11 mouse cellular contexts compared by ENCODE assay signal in the genomic region with DNA sequence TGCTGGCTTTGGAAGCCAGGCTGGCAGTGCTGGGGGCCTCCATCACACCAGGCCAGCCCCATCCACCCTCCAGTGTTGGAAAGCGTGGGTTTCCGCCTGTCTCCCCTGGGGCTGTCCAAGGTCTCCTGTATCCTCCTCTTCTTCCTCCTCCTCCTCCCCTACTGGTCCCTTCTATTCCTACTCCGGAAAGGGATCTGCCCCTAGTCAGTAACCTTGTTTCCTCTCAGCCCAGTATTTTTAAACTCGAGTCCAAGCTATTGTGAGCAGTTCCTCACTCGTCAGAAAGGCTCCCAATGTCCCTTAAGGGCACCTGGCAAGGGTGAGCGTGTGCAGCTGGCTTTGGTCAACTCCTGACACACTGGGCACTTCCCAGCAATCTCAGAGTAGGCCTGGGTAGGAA. TPM values are rescaled to one million over a fixed set of nuclear protein-coding genes. Genes with fewer than 3 reads are reported as not detected.
DNase-seq lines count a peak whose midpoint lies in the region; ATAC-seq and TF ChIP-seq lines count a peak whose summit lies in the region.
"Had no signal": no experiment of that assay in that cellular context is flagged by ENCODE, and none has a peak within 500 bp of the region (broad histone marks: within the 10 kb centered on the region; RNA-seq: fewer than 3 reads in every experiment).

No protein-coding gene starts in this region.

- peak; percentile 63 to 79 for DNase-seq in heart, adult 9 months (ENCODE audit: low spot score in 2 of 2)
- DNase-seq in heart, embryonic 10.5 days (ENCODE audit: low spot score) = no peak
- DNase-seq in kidney, postnatal 36 days = peak; percentile 62
- DNase-seq in embryo, embryonic 10.5 days (ENCODE audit: low spot score) = no peak
- DNase-seq in hindbrain, embryonic 14.5 days (ENCODE audit: low spot score) = no peak
- DNase-seq: lung, postnatal 36 days; retina, postnatal 1 day had no signal

- H3K27ac ChIP-seq in heart, embryonic 10.5 days = no peak overlapping the region; the same call in 1 of the 2 replicates
- peak overlapping the region; percentile 10 to 45; a peak in 3 of 4 replicates for H3K27ac ChIP-seq in heart, embryonic 14.5 days (replicated peaks in 1 of 2; ENCODE audit: control insufficient read depth in 1 of 2, insufficient read depth in 1 of 2, low read depth in 2 of 2, low read length in 2 of 2)
- no peak overlapping the region for H3K27ac ChIP-seq in hindbrain, embryonic 14.5 days
- H3K27ac ChIP-seq: embryonic facial prominence, embryonic 12.5 days had no signal

- TF ChIP-seq CTCF in E14TG2a.4 (conservative IDR thresholded peaks at IDR 0.05; ENCODE audit: low read length) = no peak

- no peaks in the 10 kb centered on the region for H3K9me3 ChIP-seq in heart, embryonic 10.5 days
- no peaks in the 10 kb centered on the region for H3K9me3 ChIP-seq in E14TG2a.4 (ENCODE audit: low read length)
- H3K9me3 ChIP-seq in heart, embryonic 14.5 days (ENCODE audit: control insufficient read depth, low read length) = no peaks in the 10 kb centered on the region
- H3K9me3 ChIP-seq in hindbrain, embryonic 14.5 days (ENCODE audit: control insufficient read depth, low read length) = no peaks in the 10 kb centered on the region
- H3K9me3 ChIP-seq: embryonic facial prominence, embryonic 12.5 days had no signal

- H3K27me3 ChIP-seq in heart, embryonic 10.5 days (ENCODE audit: insufficient read depth, poor library complexity, severe bottlenecking) = peaks cover 13% of the 10 kb centered on the region
- H3K27me3 ChIP-seq in E14TG2a.4 (ENCODE audit: insufficient read depth, low read length) = peaks cover 8% of the 10 kb centered on the region
- H3K27me3 ChIP-seq in heart, embryonic 14.5 days (ENCODE audit: control insufficient read depth, insufficient read depth, low read length) = peaks cover 6% of the 10 kb centered on the region; the same call in 1 of the 2 replicates
- no peaks in the 10 kb centered on the region for H3K27me3 ChIP-seq in hindbrain, embryonic 14.5 days (ENCODE audit: control insufficient read depth, insufficient read depth, low read length)
- H3K27me3 ChIP-seq: CH12.LX; embryonic facial prominence, embryonic 12.5 days had no signal

- 55% methylated on average over 6 of the region's 6 CpGs for WGBS in heart, embryonic 10.5 days
- 53% methylated on average over 5 of the region's 6 CpGs for WGBS in heart, embryonic 14.5 days
- WGBS in hindbrain, embryonic 14.5 days = 71% methylated on average over 6 of the region's 6 CpGs

- H3K36me3 ChIP-seq in heart, embryonic 10.5 days = no peaks in the 10 kb centered on the region
- peaks cover 11% of the 10 kb centered on the region; the same call in 1 of the 2 replicates for H3K36me3 ChIP-seq in E14TG2a.4 (ENCODE audit: insufficient read depth, low read length)
- no peaks in the 10 kb centered on the region for H3K36me3 ChIP-seq in heart, embryonic 14.5 days (ENCODE audit: control insufficient read depth, insufficient read depth, low read length)
- H3K36me3 ChIP-seq in hindbrain, embryonic 14.5 days (replicated peaks; ENCODE audit: control insufficient read depth, insufficient read depth) = no peaks in the 10 kb centered on the region
- H3K36me3 ChIP-seq: embryonic facial prominence, embryonic 12.5 days had no signal

- peaks cover 53% of the 10 kb centered on the region for H3K4me1 ChIP-seq in heart, embryonic 10.5 days
- peaks cover 84% of the 10 kb centered on the region for H3K4me1 ChIP-seq in E14TG2a.4 (replicated peaks; ENCODE audit: low read depth, low read length)
- peaks cover 12 to 17% of the 10 kb centered on the region in 2 experiments; a peak in 2 of 4 replicates for H3K4me1 ChIP-seq in heart, embryonic 14.5 days (ENCODE audit: control insufficient read depth in 2 of 2, insufficient read depth in 2 of 2, low read length in 2 of 2)
- peaks cover 26% of the 10 kb centered on the region; the same call in 1 of the 2 replicates for H3K4me1 ChIP-seq in hindbrain, embryonic 14.5 days (replicated peaks; ENCODE audit: control insufficient read depth, insufficient read depth, low read length)

- H3K4me3 ChIP-seq in heart, embryonic 10.5 days = no peak overlapping the region
- H3K4me3 ChIP-seq in E14TG2a.4 (replicated peaks; ENCODE audit: low read length) = 0 out of 2 replicates have a peak overlapping the region, but pooled peaks have one; percentile 17
- no peak overlapping the region for H3K4me3 ChIP-seq in heart, embryonic 14.5 days (ENCODE audit: control insufficient read depth in 1 of 2, insufficient read depth in 1 of 2, low read depth in 1 of 2, low read length in 2 of 2)
- no peak overlapping the region for H3K4me3 ChIP-seq in hindbrain, embryonic 14.5 days (replicated peaks; ENCODE audit: low read length)
- H3K4me3 ChIP-seq: embryonic facial prominence, embryonic 12.5 days had no signal

- peak; percentile 54 for ATAC-seq in heart, embryonic 14.5 days (ENCODE audit: insufficient number of reproducible peaks, insufficient read depth, low FRiP score, low read depth)
- no peak for ATAC-seq in hindbrain, embryonic 14.5 days (ENCODE audit: low FRiP score)

- H3K4me2 ChIP-seq in heart, embryonic 14.5 days (ENCODE audit: low read length) = no peak overlapping the region
- H3K4me2 ChIP-seq in hindbrain, embryonic 14.5 days (replicated peaks) = no peak overlapping the region
- H3K4me2 ChIP-seq: embryonic facial prominence, embryonic 12.5 days had no signal

- H3K9ac ChIP-seq in heart, embryonic 14.5 days (ENCODE audit: low read length) = no peak overlapping the region
- no peak overlapping the region for H3K9ac ChIP-seq in hindbrain, embryonic 14.5 days
- H3K9ac ChIP-seq: embryonic facial prominence, embryonic 12.5 days had no signal

RNA-seq across cellular contexts. Expression of gene Stk10, which starts 5.3 kb away (rescaled TPM):
- polyA plus RNA-seq in heart, embryonic 10.5 days (2016; fragmentation: Nextera tagmentation; extraction: Ambion mirVana) = 2.3 and 2.8 TPM in 2 replicates
- 1.6 and 2.2 TPM in 2 replicates for polyA plus RNA-seq in heart, embryonic 14.5 days (2014; fragmentation: Nextera tagmentation; extraction: Ambion mirVana)
- 1.8 and 2.2 TPM in 2 replicates for polyA plus RNA-seq in hindbrain, embryonic 14.5 days (2014; fragmentation: Nextera tagmentation; extraction: Ambion mirVana)

RNA-seq across cellular contexts. Expression of gene Efcab9, which starts 6.6 kb away (rescaled TPM):
- polyA plus RNA-seq in heart, embryonic 10.5 days (2016; fragmentation: Nextera tagmentation; extraction: Ambion mirVana) = 0.36 TPM in 1 of 2 replicates, not detected in the other
- 0.35 TPM in 1 of 2 replicates, not detected in the other for polyA plus RNA-seq in heart, embryonic 14.5 days (2014; fragmentation: Nextera tagmentation; extraction: Ambion mirVana)
- polyA plus RNA-seq in hindbrain, embryonic 14.5 days (2014; fragmentation: Nextera tagmentation; extraction: Ambion mirVana) = not detected in 2 replicates

Comparison
In these comparisons a context has a peak if more than half of its experiments do, and no peak if none do; other contexts are left out.
1. DNase-seq: peak in heart, adult 9 months (2 of 2) and kidney, postnatal 36 days (2 of 2); none in heart, embryonic 10.5 days (single experiment), embryo, embryonic 10.5 days (single experiment) and hindbrain, embryonic 14.5 days (single experiment).
2. H3K27ac ChIP-seq: peak in heart, embryonic 14.5 days (2 of 2); none in heart, embryonic 10.5 days (single experiment) and hindbrain, embryonic 14.5 days (single experiment).